Mouse (Mus musculus): ENCODE data around the gene Lrguk. TPM values are rescaled to one million over a fixed set of nuclear protein-coding genes. Genes with fewer than 3 reads are reported as not detected.

Lrguk gene
- polyA plus RNA-seq, 1 experiment from 2014 or later: 0.90 TPM

GRCm38 (mm10) chr6:34071936-34072335, 42.7 kb downstream of the Lrguk start:
- no peak overlapping the region for H3K27ac ChIP-seq (replicated peaks)
- H3K4me2 ChIP-seq: no peak overlapping the region
- H3K4me3 ChIP-seq (replicated peaks): no peak overlapping the region
- WGBS: 60% methylated on average over 5 of the region's 5 CpGs
- no peaks in the 10 kb centered on the region for H3K9me3 ChIP-seq (replicated peaks)
- H3K4me1 ChIP-seq: no peaks in the 10 kb centered on the region
- no peak for ATAC-seq (ENCODE audit: low FRiP score)
- H3K27me3 ChIP-seq (replicated peaks): no peaks in the 10 kb centered on the region
- no peak overlapping the region for H3K9ac ChIP-seq (replicated peaks)
- H3K36me3 ChIP-seq: no peaks in the 10 kb centered on the region

- no peaks in the 10 kb centered on the region for H3K36me3 ChIP-seq
- 92% methylated on average over 3 of the region's 3 CpGs for WGBS
- no peak overlapping the region for H3K4me2 ChIP-seq
- no peaks in the 10 kb centered on the region for H3K27me3 ChIP-seq (replicated peaks)
- H3K4me3 ChIP-seq (replicated peaks): no peak overlapping the region
- H3K9ac ChIP-seq (replicated peaks): no peak overlapping the region
- H3K9me3 ChIP-seq (replicated peaks): no peaks in the 10 kb centered on the region
- no peaks in the 10 kb centered on the region for H3K4me1 ChIP-seq
- H3K27ac ChIP-seq (replicated peaks): no peak overlapping the region
- no peak for ATAC-seq (ENCODE audit: low FRiP score)
These were observed 44.7 kb downstream of the Lrguk start for GRCm38 (mm10) chr6:34073931-34074442.

GRCm38 (mm10) chr6:34075520-34075919, 46.3 kb downstream of the Lrguk start:
- no peaks in the 10 kb centered on the region for H3K36me3 ChIP-seq
- H3K9me3 ChIP-seq (replicated peaks): no peaks in the 10 kb centered on the region
- no peaks in the 10 kb centered on the region for H3K27me3 ChIP-seq (replicated peaks)
- H3K4me1 ChIP-seq: no peaks in the 10 kb centered on the region
- no peak overlapping the region for H3K9ac ChIP-seq (replicated peaks)
- 71% methylated on average over 11 of the region's 11 CpGs for WGBS
- H3K4me3 ChIP-seq (replicated peaks): no peak overlapping the region
- ATAC-seq (ENCODE audit: low FRiP score): no peak
- H3K27ac ChIP-seq (replicated peaks): no peak overlapping the region
- no peak overlapping the region for H3K4me2 ChIP-seq

GRCm38 (mm10) chr6:34083471-34083870, 54.2 kb downstream of the Lrguk start:
- H3K9ac ChIP-seq (replicated peaks): no peak overlapping the region
- H3K36me3 ChIP-seq: no peaks in the 10 kb centered on the region
- H3K27me3 ChIP-seq (replicated peaks): no peaks in the 10 kb centered on the region
- no peaks in the 10 kb centered on the region for H3K4me1 ChIP-seq
- WGBS: 96% methylated on average over 5 of the region's 5 CpGs
- no peak overlapping the region for H3K4me2 ChIP-seq
- H3K9me3 ChIP-seq (replicated peaks): no peaks in the 10 kb centered on the region
- H3K27ac ChIP-seq (replicated peaks): no peak overlapping the region
- ATAC-seq (ENCODE audit: low FRiP score): no peak
- no peak overlapping the region for H3K4me3 ChIP-seq (replicated peaks)

- 84% methylated on average over 4 of the region's 4 CpGs for WGBS
- Histone ChIP-seq H3K4me3 (replicated peaks) (no peak overlapping the region), H3K4me2 (no peak overlapping the region), H3K9ac (replicated peaks) (no peak overlapping the region), H3K27ac (replicated peaks) (no peak overlapping the region), H3K9me3 (replicated peaks) (no peaks in the 10 kb centered on the region), H3K36me3 (no peaks in the 10 kb centered on the region), H3K4me1 (no peaks in the 10 kb centered on the region), H3K27me3 (replicated peaks) (no peaks in the 10 kb centered on the region)
- no peak for ATAC-seq (ENCODE audit: low FRiP score)
These were observed 58.5 kb downstream of the Lrguk start for GRCm38 (mm10) chr6:34087701-34088100.

GRCm38 (mm10) chr6:34088986-34089385, 59.7 kb downstream of the Lrguk start:
- no peak overlapping the region for H3K4me3 ChIP-seq (replicated peaks)
- H3K4me2 ChIP-seq: no peak overlapping the region
- no peaks in the 10 kb centered on the region for H3K27me3 ChIP-seq (replicated peaks)
- WGBS: 34% methylated on average over 3 of the region's 3 CpGs
- H3K9ac ChIP-seq (replicated peaks): no peak overlapping the region
- H3K9me3 ChIP-seq (replicated peaks): no peaks in the 10 kb centered on the region
- no peak for ATAC-seq (ENCODE audit: low FRiP score)
- H3K4me1 ChIP-seq: no peaks in the 10 kb centered on the region
- H3K27ac ChIP-seq (replicated peaks): no peak overlapping the region
- no peaks in the 10 kb centered on the region for H3K36me3 ChIP-seq

GRCm38 (mm10) chr6:34091537-34091936, 62.3 kb downstream of the Lrguk start:
- H3K9ac ChIP-seq (replicated peaks): no peak overlapping the region
- no peak for ATAC-seq (ENCODE audit: low FRiP score)
- no peaks in the 10 kb centered on the region for H3K4me1 ChIP-seq
- H3K27ac ChIP-seq (replicated peaks): no peak overlapping the region
- WGBS: 72% methylated on average over 3 of the region's 3 CpGs
- no peaks in the 10 kb centered on the region for H3K9me3 ChIP-seq (replicated peaks)
- H3K27me3 ChIP-seq (replicated peaks): no peaks in the 10 kb centered on the region
- no peak overlapping the region for H3K4me3 ChIP-seq (replicated peaks)
- H3K4me2 ChIP-seq: no peak overlapping the region
- no peaks in the 10 kb centered on the region for H3K36me3 ChIP-seq

GRCm38 (mm10) chr6:34096274-34096673, 67.0 kb downstream of the Lrguk start:
- Histone ChIP-seq H3K9ac (replicated peaks) (no peak overlapping the region), H3K4me1 (no peaks in the 10 kb centered on the region), H3K27ac (replicated peaks) (no peak overlapping the region), H3K9me3 (replicated peaks) (no peaks in the 10 kb centered on the region), H3K27me3 (replicated peaks) (no peaks in the 10 kb centered on the region), H3K4me2 (no peak overlapping the region), H3K36me3 (no peaks in the 10 kb centered on the region), H3K4me3 (replicated peaks) (no peak overlapping the region)
- 94% methylated on average over 6 of the region's 6 CpGs for WGBS
- no peak for ATAC-seq (ENCODE audit: low FRiP score)

- no peak for ATAC-seq (ENCODE audit: low FRiP score)
- H3K9ac ChIP-seq (replicated peaks): no peak overlapping the region
- 81% methylated on average over 4 of the region's 4 CpGs for WGBS
- no peak overlapping the region for H3K4me2 ChIP-seq
- H3K4me1 ChIP-seq: no peaks in the 10 kb centered on the region
- no peak overlapping the region for H3K27ac ChIP-seq (replicated peaks)
- H3K36me3 ChIP-seq: no peaks in the 10 kb centered on the region
- H3K27me3 ChIP-seq (replicated peaks): no peaks in the 10 kb centered on the region
- H3K4me3 ChIP-seq (replicated peaks): no peak overlapping the region
- no peaks in the 10 kb centered on the region for H3K9me3 ChIP-seq (replicated peaks)
These were observed 67.7 kb downstream of the Lrguk start for GRCm38 (mm10) chr6:34096905-34097304.

- H3K27me3 ChIP-seq (replicated peaks): no peaks in the 10 kb centered on the region
- no peaks in the 10 kb centered on the region for H3K4me1 ChIP-seq
- H3K27ac ChIP-seq (replicated peaks): no peak overlapping the region
- H3K4me3 ChIP-seq (replicated peaks): no peak overlapping the region
- WGBS: 84% methylated on average over 6 of the region's 6 CpGs
- H3K36me3 ChIP-seq: no peaks in the 10 kb centered on the region
- H3K4me2 ChIP-seq: no peak overlapping the region
- ATAC-seq (ENCODE audit: low FRiP score): no peak
- H3K9ac ChIP-seq (replicated peaks): no peak overlapping the region
- no peaks in the 10 kb centered on the region for H3K9me3 ChIP-seq (replicated peaks)
These were observed 70.5 kb downstream of the Lrguk start for GRCm38 (mm10) chr6:34099725-34100124.

GRCm38 (mm10) chr6:34101531-34102396, 72.5 kb downstream of the Lrguk start:
- Histone ChIP-seq H3K27me3 (replicated peaks) (no peaks in the 10 kb centered on the region), H3K4me2 (no peak overlapping the region), H3K4me1 (no peaks in the 10 kb centered on the region), H3K9me3 (replicated peaks) (no peaks in the 10 kb centered on the region), H3K27ac (replicated peaks) (no peak overlapping the region), H3K36me3 (no peaks in the 10 kb centered on the region), H3K4me3 (replicated peaks) (no peak overlapping the region), H3K9ac (replicated peaks) (no peak overlapping the region)
- no peak for ATAC-seq (ENCODE audit: low FRiP score)
- 93% methylated on average over 15 of the region's 15 CpGs for whole genome bisulfite sequencing

- Histone ChIP-seq H3K27ac (replicated peaks) (no peak overlapping the region), H3K4me2 (no peak overlapping the region), H3K4me3 (replicated peaks) (no peak overlapping the region), H3K4me1 (no peaks in the 10 kb centered on the region), H3K27me3 (replicated peaks) (no peaks in the 10 kb centered on the region), H3K36me3 (no peaks in the 10 kb centered on the region), H3K9me3 (replicated peaks) (no peaks in the 10 kb centered on the region), H3K9ac (replicated peaks) (no peak overlapping the region)
- 93% methylated on average over 17 of the region's 17 CpGs for WGBS
- no peak for ATAC-seq (ENCODE audit: low FRiP score)
These were observed 74.1 kb downstream of the Lrguk start for GRCm38 (mm10) chr6:34103251-34103920.

All from neural tube, embryonic 15.5 days (tissue).